Comparison of ENCODE assay signal across 9 mouse cellular contexts in genomic region chr11:104510606-104511005, GRCm38 (mm10). TPM values are rescaled to one million over a fixed set of nuclear protein-coding genes. Genes with fewer than 3 reads are reported as not detected.
DNase-seq lines count a peak whose midpoint lies in the region; ATAC-seq and TF ChIP-seq lines count a peak whose summit lies in the region.
"Had no signal": no experiment of that assay in that cellular context is flagged by ENCODE, and none has a peak within 500 bp of the region (broad histone marks: within the 10 kb centered on the region; RNA-seq: fewer than 3 reads in every experiment).

No protein-coding gene starts in this region.

- H3K4me1 ChIP-seq in liver, embryonic 14.5 days (replicated peaks; ENCODE audit: control insufficient read depth in 2 of 2, insufficient read depth in 2 of 2, low read length in 1 of 2), result no peaks in the 10 kb centered on the region
- H3K4me1 ChIP-seq: embryonic facial prominence, embryonic 15.5 days had no signal

- peak; percentile 3 for DNase-seq in heart, adult 8-10 months (ENCODE audit: low spot score)
- no peak for DNase-seq in heart, adult 11 months
- DNase-seq in right cerebral cortex, postnatal 4 days, result peak; percentile 25
- DNase-seq in right cerebral cortex, postnatal 36 days (ENCODE audit: low spot score in 2 of 2), result no peak
- DNase-seq in c-Kit-positive CD71-positive TER-119-negative erythroid progenitor cells, embryonic 14.5 days (ENCODE audit: low read depth), result peak; percentile 43
- peak in 2 of 3 experiments; percentile 5 to 13 for DNase-seq in liver, embryonic 14.5 days (ENCODE audit: low read depth in 3 of 3, low spot score in 3 of 3)
- DNase-seq in frontal cortex, postnatal 25 days (ENCODE audit: low spot score in 2 of 2), result no peak
- no peak for DNase-seq in urinary bladder, postnatal 4 days (ENCODE audit: low spot score in 2 of 2)

- WGBS in liver, embryonic 14.5 days (ENCODE audit: insufficient replicate concordance), result 87% methylated on average over 2 of the region's 2 CpGs

- no peaks in the 10 kb centered on the region for H3K9me3 ChIP-seq in liver, embryonic 14.5 days (ENCODE audit: control insufficient read depth, low read length)
- H3K9me3 ChIP-seq: embryonic facial prominence, embryonic 15.5 days had no signal

- no peak overlapping the region for H3K27ac ChIP-seq in liver, embryonic 14.5 days
- H3K27ac ChIP-seq: embryonic facial prominence, embryonic 15.5 days had no signal

- no peak overlapping the region for H3K9ac ChIP-seq in liver, embryonic 14.5 days (replicated peaks)
- H3K9ac ChIP-seq: embryonic facial prominence, embryonic 15.5 days had no signal

- H3K36me3 ChIP-seq in liver, embryonic 14.5 days (replicated peaks; ENCODE audit: control insufficient read depth, insufficient read depth, low read depth), result peaks cover 76% of the 10 kb centered on the region

- no peak for ATAC-seq in liver, embryonic 14.5 days (ENCODE audit: insufficient read depth)

- no peaks in the 10 kb centered on the region for H3K27me3 ChIP-seq in liver, embryonic 14.5 days (ENCODE audit: control insufficient read depth, insufficient read depth, low read length)
- H3K27me3 ChIP-seq: embryonic facial prominence, embryonic 15.5 days had no signal

- no peak overlapping the region for H3K4me2 ChIP-seq in liver, embryonic 14.5 days (ENCODE audit: low read depth)
- H3K4me2 ChIP-seq: embryonic facial prominence, embryonic 15.5 days had no signal

- no peak overlapping the region for H3K4me3 ChIP-seq in liver, embryonic 14.5 days (ENCODE audit: insufficient read depth in 1 of 2, low read depth in 2 of 2, low read length in 2 of 2)
- H3K4me3 ChIP-seq: embryonic facial prominence, embryonic 15.5 days had no signal

- no peak for TF ChIP-seq EP300 in liver, embryonic 14.5 days (IDR thresholded peaks at IDR 0.05; ENCODE audit: low read depth)

- TF ChIP-seq CTCF in liver, embryonic 14.5 days (IDR thresholded peaks at IDR 0.05; ENCODE audit: low read depth), result peak; percentile 66

RNA-seq across cellular contexts. Expression of gene Cdc27, which starts 39.8 kb away (rescaled TPM):
- total RNA-seq in heart, adult 8-10 months (2022), result 10 to 100 TPM; 24.6 to 33.6 (median 30.5) TPM
- polyA plus RNA-seq in liver, embryonic 14.5 days (2012; rRNA removed), result 8.1 and 12.1 TPM in 2 replicates
- polyA plus RNA-seq in liver, embryonic 14.5 days (2014; fragmentation: Nextera tagmentation; extraction: Ambion mirVana), result 20.0 and 23.8 TPM in 2 replicates

RNA-seq across cellular contexts. Expression of gene Myl4, which starts 39.9 kb away (rescaled TPM):
- total RNA-seq in heart, adult 8-10 months (2022), result 100 to 1,000 TPM; 630 to 827 (median 696) TPM
- 0.45 and 0.50 TPM in 2 replicates for polyA plus RNA-seq in liver, embryonic 14.5 days (2012; rRNA removed)
- polyA plus RNA-seq in liver, embryonic 14.5 days (2014; fragmentation: Nextera tagmentation; extraction: Ambion mirVana), result 0.51 and 0.63 TPM in 2 replicates

RNA-seq across cellular contexts. Expression of gene Kansl1, which starts 41.9 kb away (rescaled TPM):
- 10 to 100 TPM; 27.0 to 30.0 (median 28.8) TPM for total RNA-seq in heart, adult 8-10 months (2022)
- polyA plus RNA-seq in liver, embryonic 14.5 days (2012; rRNA removed), result 12.3 and 13.8 TPM in 2 replicates
- 5.3 and 5.4 TPM in 2 replicates for polyA plus RNA-seq in liver, embryonic 14.5 days (2014; fragmentation: Nextera tagmentation; extraction: Ambion mirVana)

Comparison
In these comparisons a context has a peak if more than half of its experiments do, and no peak if none do; other contexts are left out.
1. DNase-seq: peak in heart, adult 8-10 months (single experiment), right cerebral cortex, postnatal 4 days (single experiment), c-Kit-positive CD71-positive TER-119-negative erythroid progenitor cells, embryonic 14.5 days (single experiment) and liver, embryonic 14.5 days (2 of 3); none in heart, adult 11 months (single experiment), right cerebral cortex, postnatal 36 days (0 of 2), frontal cortex, postnatal 25 days (0 of 2) and urinary bladder, postnatal 4 days (0 of 2).